Mouse (Mus musculus) lung, postnatal 0 days (tissue): ENCODE results near the gene Fbxo36. TPM values are rescaled to one million over a fixed set of nuclear protein-coding genes. Genes with fewer than 3 reads are reported as not detected.

Experiments used
- ATAC-seq: fragments of 200-750 bp; cut with Nextera tagmentation; 2 replicates; pipeline ENCODE4 v1.8.0; 2017; ENCODE audit warnings: moderate library complexity
- DNase-seq: peaks from one replicate; pipeline ENCODE4 v3.0.0-alpha.2; 2016; ENCODE audit warnings: low spot score
- H3K27ac ChIP-seq: fragments of 300-500 bp; sonication (generic); 2 replicates; pipeline ENCODE4 v1.5.1; 2014; ENCODE audit warnings: antibody characterized with exemption, mild to moderate bottlenecking, low read length, mixed read lengths
- H3K27me3 ChIP-seq: fragments of 300-500 bp; sonication (generic); replicated peaks from 2 replicates; pipeline ENCODE4 v1.6.1; 2014; ENCODE audit warnings: low read length, mixed read lengths; ENCODE audit not compliant: insufficient read depth
- H3K36me3 ChIP-seq: fragments of 300-500 bp; sonication (generic); 2 replicates; pipeline ENCODE4 v1.6.1; 2014; ENCODE audit warnings: low read length, mixed read lengths; ENCODE audit not compliant: insufficient read depth
- H3K4me1 ChIP-seq: fragments of 300-500 bp; sonication (generic); 2 replicates; pipeline ENCODE4 v1.6.1; 2014; ENCODE audit warnings: antibody characterized with exemption, low read depth, low read length, mixed read lengths; ENCODE audit not compliant: insufficient read depth
- H3K4me2 ChIP-seq: fragments of 300-500 bp; sonication (generic); replicated peaks from 2 replicates; pipeline ENCODE4 v1.6.1; 2014; ENCODE audit warnings: low read depth, mild to moderate bottlenecking, low read length, moderate library complexity, mixed read lengths
- H3K4me3 ChIP-seq: fragments of 300-500 bp; sonication (generic); 2 replicates; pipeline ENCODE4 v1.5.1; 2014; ENCODE audit warnings: low read depth, low read length
- H3K9ac ChIP-seq: fragments of 300-500 bp; sonication (generic); replicated peaks from 2 replicates; pipeline ENCODE4 v1.6.1; 2014; ENCODE audit warnings: low read depth, mild to moderate bottlenecking
- H3K9me3 ChIP-seq: fragments of 300-500 bp; sonication (generic); 2 replicates; pipeline ENCODE4 v1.6.1; 2016; ENCODE audit warnings: low read length, mixed read lengths
- CTCF ChIP-seq: IDR thresholded peaks from 2 replicates; pipeline ENCODE4 v1.5.1; 2016; ENCODE audit warnings: antibody characterized with exemption, mild to moderate bottlenecking
- EP300 ChIP-seq: IDR thresholded peaks from 2 replicates; pipeline ENCODE4 v1.6.1; 2016; ENCODE audit warnings: antibody characterized with exemption, mild to moderate bottlenecking, control low read depth
- WGBS: fragments of 180-500 bp; shearing (Covaris S2); extraction: QIAGEN DNeasy Blood & Tissue Kit; methylation state at CpG from one replicate; pipeline ENCODE4 v1.1.7; 2014; 5-methylcytosine and 5-hydroxymethylcytosine counted together
- polyA plus RNA-seq: library from polyadenylated mRNA; unstranded; fragments of >200 nt; fragmentation: Nextera tagmentation; extraction: Ambion mirVana; gene quantifications from 2 replicates; pipeline ENCODE4 v1.2.1, GENCODE M21; 2015

Gene Fbxo36
- polyA plus RNA-seq, 1 experiment from 2014 or later, result 23.6 TPM

DNA sequence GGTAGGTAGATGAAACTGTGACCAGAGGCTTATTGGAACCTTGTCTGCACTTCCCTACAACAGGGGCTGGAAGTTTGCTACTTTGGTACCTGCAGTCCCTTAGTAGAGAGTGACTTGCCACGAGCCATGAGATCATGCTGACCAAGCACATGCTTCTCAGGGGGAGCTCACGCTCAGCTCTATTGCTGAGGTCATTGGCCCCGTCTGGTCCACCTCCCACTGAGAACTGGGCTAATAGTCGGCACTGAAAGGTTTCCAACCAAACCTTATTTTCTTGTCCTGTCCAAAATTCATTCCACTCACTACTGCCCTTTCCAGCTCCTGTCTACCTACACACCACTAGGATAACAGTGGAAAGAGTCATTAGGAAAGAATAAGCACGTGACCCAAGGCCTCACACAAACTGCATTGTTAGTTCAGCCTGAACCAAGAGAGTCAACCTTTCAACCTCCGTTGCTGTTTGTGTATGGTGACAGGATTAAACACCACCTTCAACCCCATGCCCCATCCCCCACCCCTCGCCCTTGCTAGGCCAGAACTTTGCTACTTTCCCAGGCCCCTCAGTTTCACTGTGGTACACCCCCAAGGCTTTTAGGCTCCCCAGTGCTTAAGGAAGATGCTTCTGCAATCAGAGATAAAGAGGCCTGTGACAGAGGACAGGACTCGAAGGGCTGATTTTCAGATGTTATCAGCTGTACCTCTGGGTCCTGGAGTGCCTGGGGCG, 12.0 kb downstream of the Fbxo36 start:
- no peak overlapping the region for H3K4me3 ChIP-seq
- H3K36me3 ChIP-seq, result no peaks in the 10 kb centered on the region
- DNase-seq (no peak), ATAC-seq (peak; percentile 19; the same call in 1 of the 2 replicates)
- no peak overlapping the region for H3K27ac ChIP-seq
- H3K27me3 ChIP-seq, result no peaks in the 10 kb centered on the region
- TF ChIP-seq CTCF, result no peak
- no peak for TF ChIP-seq EP300
- H3K4me1 ChIP-seq, result no peaks in the 10 kb centered on the region
- H3K9ac ChIP-seq, result no peak overlapping the region
- no peaks in the 10 kb centered on the region for H3K9me3 ChIP-seq
- 32% methylated on average over 9 of the region's 9 CpGs for WGBS
- no peak overlapping the region for H3K4me2 ChIP-seq

DNA sequence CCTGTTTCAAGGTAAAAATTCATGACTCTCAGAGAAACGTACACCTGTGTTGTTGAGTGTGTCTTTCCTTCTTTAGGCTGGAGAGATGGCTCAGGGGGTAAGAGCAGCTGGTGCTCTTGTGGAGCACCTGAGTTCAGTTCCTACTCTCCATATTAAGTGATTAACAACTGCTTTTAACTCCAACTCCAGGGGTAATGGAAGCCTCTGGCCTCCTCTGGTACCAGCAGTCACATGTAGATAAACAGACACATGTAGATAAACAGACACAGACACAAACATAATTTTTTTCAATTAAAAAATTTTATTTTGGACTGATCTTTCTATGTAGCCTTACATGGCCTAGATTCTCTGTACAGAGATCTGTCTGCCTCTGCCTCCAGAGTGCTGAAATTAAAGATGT, 14.1 kb downstream of the Fbxo36 start:
- DNase-seq (no peak), ATAC-seq (no peak)
- TF ChIP-seq EP300 (no peak), CTCF (no peak)
- H3K27me3 ChIP-seq, result no peaks in the 10 kb centered on the region
- H3K36me3 ChIP-seq, result no peaks in the 10 kb centered on the region
- H3K9ac ChIP-seq, result no peak overlapping the region
- H3K4me3 ChIP-seq, result no peak overlapping the region
- H3K4me2 ChIP-seq, result no peak overlapping the region
- H3K4me1 ChIP-seq, result no peaks in the 10 kb centered on the region
- H3K27ac ChIP-seq, result no peak overlapping the region
- WGBS, result 73% methylated on average over 1 of the region's 1 CpGs
- no peaks in the 10 kb centered on the region for H3K9me3 ChIP-seq

DNA sequence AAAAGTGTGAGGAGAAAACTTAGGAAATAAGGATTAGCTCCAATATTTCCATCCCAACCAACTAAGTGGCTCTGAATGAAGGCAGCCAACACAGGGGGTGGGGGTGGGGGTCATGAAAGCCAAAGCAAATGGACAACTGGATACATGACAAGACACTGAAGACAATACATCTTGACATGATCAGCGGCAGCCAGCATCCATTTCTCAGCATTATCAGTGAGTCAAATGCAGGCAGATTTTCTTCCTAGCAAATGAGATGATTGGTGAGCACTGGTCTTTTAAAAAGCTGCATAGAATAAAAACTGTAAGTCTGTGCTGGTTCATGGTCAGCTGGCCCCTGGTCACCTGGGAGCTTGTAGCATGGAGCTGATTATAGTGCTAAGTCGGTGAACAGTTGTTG, 15.3 kb downstream of the Fbxo36 start:
- Histone ChIP-seq H3K4me1 (no peaks in the 10 kb centered on the region), H3K9me3 (no peaks in the 10 kb centered on the region), H3K4me2 (no peak overlapping the region), H3K27me3 (no peaks in the 10 kb centered on the region), H3K9ac (no peak overlapping the region), H3K4me3 (no peak overlapping the region), H3K36me3 (no peaks in the 10 kb centered on the region), H3K27ac (no peak overlapping the region)
- ATAC-seq, result no peak
- WGBS, result 76% methylated on average over 2 of the region's 2 CpGs
- no peak for DNase-seq
- TF ChIP-seq EP300 (no peak), CTCF (no peak)

DNA sequence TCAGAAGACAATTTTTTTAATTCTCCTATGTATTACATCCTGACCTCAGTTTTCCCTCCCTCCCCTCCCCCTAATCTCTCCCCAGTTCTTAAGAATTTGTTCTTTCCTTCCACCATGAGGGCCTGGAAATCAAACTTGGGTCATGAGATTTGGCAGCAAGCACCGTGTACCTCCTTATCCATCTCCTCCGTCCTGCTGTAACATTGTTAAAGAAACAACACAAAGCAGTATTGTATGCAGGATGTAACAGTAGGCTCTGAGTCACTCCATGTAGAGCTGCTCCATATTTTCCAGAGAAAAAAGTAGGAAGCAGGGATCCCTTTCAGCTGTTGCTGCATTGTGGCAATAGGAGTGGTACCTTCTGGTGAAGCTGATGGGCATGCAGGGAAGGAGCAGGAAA, 16.1 kb downstream of the Fbxo36 start:
- Histone ChIP-seq H3K4me1 (no peaks in the 10 kb centered on the region), H3K4me2 (no peak overlapping the region), H3K27me3 (no peaks in the 10 kb centered on the region), H3K4me3 (no peak overlapping the region), H3K27ac (no peak overlapping the region), H3K9ac (no peak overlapping the region), H3K36me3 (no peaks in the 10 kb centered on the region), H3K9me3 (no peaks in the 10 kb centered on the region)
- TF ChIP-seq CTCF (no peak), EP300 (no peak)
- 64% methylated on average over 2 of the region's 2 CpGs for WGBS
- ATAC-seq (no peak), DNase-seq (no peak)

DNA sequence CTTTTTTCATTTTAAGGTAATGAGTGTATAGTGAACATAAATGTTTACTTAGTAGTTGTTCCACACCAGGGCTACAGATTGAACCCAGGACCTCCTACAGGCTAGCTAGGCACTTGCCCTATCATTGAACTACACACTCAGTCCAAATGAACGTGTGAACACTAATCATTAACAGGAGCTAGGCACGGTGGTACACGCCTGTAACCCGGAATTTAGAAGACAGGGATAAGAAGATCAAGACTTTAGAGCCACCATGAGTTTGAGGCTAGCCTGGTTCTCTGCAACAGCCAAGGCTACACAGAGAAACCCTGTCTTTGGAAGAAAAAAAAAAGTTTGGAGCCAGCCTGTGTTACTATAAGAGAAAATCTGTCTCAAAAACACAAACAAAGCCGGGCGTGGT, 20.0 kb downstream of the Fbxo36 start:
- DNase-seq (no peak), ATAC-seq (no peak)
- Histone ChIP-seq H3K4me1 (no peaks in the 10 kb centered on the region), H3K36me3 (no peaks in the 10 kb centered on the region), H3K4me3 (no peak overlapping the region), H3K27ac (no peak overlapping the region), H3K9ac (no peak overlapping the region), H3K27me3 (no peaks in the 10 kb centered on the region), H3K4me2 (no peak overlapping the region), H3K9me3 (no peaks in the 10 kb centered on the region)
- TF ChIP-seq EP300 (no peak), CTCF (no peak)
- 82% methylated on average over 6 of the region's 6 CpGs for WGBS

DNA sequence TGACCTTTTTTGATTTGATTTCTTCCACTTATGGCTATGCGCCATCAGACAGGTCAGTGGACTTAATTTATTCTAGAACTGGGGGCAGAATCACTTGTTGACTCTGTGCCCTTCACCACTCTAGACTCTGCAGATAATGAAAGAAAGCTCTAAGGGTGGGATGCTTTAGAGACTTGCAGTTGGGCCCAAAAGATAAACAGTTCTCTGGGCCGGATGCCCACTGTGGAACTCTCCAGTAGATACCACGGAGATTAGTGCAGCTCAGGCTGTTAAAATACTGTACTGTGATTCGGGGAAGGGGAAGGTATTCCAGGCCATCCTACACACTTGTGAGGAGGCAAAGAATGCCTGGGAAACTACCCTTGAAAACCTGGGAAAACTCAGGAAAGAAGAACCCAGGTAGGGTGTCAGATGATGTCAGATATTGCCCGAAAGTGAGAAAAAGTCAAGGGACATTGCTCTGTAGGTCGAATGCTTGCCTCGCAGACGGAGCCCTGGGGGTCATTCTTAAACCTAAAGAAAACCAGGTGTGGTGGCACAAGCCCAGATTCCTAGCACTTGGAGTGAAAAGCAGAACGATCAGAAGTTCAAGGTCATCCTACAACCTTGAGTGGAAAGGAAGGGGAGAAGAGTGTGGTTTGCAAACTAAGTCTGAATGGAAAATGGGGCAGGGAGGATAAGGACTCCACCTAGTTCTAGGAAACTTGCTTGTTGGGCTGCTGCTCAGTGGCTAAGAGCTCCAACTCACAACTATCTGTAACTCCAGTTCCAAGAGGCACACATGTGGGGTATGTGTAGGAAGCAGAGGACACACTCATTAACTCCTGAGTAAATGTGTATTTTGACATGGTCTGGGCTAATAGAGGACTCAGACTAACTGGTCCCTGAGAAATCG, 21.0 kb downstream of the Fbxo36 start:
- Histone ChIP-seq H3K27ac (no peak overlapping the region), H3K9me3 (no peaks in the 10 kb centered on the region), H3K4me1 (no peaks in the 10 kb centered on the region), H3K4me3 (no peak overlapping the region), H3K36me3 (no peaks in the 10 kb centered on the region), H3K4me2 (no peak overlapping the region), H3K9ac (no peak overlapping the region), H3K27me3 (no peaks in the 10 kb centered on the region)
- no peak for TF ChIP-seq EP300
- no peak for TF ChIP-seq CTCF
- 65% methylated on average over 10 of the region's 10 CpGs for WGBS
- no peak for ATAC-seq
- no peak for DNase-seq
